Mouse (Mus musculus) mesoderm, embryonic 11.5 days (tissue): ENCODE data around the gene Tln1.
A peak's percentile ranks its signal among the peaks of the same experiment; 100 is the strongest.
"Not testable (repeated sequence)": the region's sequence is repeated elsewhere in the genome, so short reads cannot be mapped to it uniquely, and the experiment has no call there.

Source experiments
- DNase-seq: peaks from one replicate; pipeline ENCODE4 v3.0.0-alpha.2; 2012; ENCODE audit warnings: low read depth, low spot score

Gene Tln1

DNA sequence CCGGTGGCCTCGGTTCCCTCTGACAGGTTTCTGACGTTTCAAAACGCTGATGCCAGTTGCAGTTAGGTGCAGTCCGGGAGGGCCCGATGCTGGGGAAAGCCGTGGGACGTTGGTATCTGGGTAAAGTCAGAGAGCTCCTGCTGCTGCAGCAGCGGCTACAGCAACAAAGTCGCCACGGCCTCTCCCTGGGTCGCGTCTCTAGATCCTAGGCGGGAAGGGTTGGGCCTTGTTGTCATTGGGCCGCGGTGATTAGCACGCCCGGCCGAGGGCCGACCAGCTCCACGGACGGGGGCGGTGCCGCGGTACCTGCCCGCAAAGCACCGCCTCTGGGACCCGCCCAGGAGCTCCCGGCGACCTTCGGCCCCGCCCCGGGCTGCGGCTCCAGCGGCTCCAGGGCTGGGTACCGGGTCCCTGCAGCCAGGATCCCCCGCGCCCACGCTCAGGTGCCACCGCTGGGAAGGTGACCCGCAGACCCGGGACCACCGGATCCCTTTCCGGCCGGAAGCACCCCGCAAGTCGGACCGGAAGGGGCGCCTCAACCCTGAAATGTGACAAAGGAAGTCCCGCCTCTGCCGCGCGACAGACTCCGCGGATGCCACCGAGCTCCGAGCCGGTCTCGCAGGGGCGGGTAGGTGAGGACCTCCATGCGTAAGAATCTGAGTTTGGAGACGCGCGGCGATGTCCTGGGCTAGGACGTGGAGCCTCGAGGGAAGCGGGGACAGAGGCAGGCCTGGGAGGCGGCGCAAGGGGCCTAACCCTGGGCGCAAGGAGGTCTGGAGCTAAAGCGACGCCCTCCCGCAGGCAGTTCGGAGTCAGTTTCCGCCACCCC is 16.1 kb upstream of the Tln1 start, which contains the start of the genes Rgp1 and Gba2:
Gene Rgp1 (plus strand): TSS at position 340 of the 829 bp plus-strand sequence.
Gene Gba2 (minus strand): TSS at position 498 of the 829 bp plus-strand sequence.
- peak; percentile 79 for DNase-seq

DNA sequence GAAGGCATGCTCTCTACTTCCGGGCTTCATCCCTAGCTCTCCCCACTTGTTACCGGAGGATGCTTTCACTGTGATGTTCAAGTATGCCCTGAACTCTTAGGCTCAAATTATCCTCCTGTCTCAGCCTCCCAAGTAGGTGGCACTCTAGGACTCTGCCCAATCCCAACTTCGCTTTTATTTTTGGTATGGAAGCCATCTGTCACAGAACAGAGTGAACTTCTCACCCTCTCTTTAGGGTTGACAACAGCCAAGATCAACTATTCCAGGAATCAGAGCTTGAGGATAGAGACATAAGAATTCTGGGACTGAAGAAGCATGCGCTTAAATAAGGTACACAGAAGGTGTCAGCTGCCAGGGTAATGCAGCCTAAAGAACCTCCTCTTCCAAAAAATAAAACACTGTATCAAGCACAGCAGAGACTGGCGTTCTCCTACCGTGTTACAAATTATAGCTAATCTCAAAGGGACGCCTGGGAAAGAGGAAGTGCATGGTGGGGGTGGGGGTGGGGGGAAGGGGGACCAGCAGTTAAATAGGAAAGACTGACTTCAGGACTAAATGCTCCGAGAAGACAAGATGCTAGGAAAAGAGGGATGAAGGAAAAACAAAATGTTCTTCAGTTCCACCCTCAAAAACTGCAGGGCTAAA is 14.9 kb upstream of the Tln1 start:
- DNase-seq: no peak

DNA sequence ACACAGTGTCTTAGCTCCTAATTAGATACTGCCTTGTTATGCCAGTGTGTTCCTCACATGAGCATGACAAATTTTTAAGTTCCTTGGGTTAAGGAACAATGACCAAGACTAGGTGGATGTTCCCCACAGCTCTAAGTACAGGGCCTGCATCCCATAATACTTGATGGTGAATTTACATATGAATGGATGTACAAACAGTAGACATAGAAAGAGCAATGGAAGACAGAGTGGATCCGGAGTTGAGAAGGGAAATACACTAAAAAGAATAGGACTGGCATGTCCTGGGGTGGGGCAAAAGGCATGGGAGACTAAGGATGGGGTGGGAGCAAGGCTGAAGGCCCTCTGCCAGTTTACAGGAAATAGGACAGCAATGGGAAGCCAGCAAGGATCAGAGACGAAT is 12.9 kb upstream of the Tln1 start:
- DNase-seq: no peak

DNA sequence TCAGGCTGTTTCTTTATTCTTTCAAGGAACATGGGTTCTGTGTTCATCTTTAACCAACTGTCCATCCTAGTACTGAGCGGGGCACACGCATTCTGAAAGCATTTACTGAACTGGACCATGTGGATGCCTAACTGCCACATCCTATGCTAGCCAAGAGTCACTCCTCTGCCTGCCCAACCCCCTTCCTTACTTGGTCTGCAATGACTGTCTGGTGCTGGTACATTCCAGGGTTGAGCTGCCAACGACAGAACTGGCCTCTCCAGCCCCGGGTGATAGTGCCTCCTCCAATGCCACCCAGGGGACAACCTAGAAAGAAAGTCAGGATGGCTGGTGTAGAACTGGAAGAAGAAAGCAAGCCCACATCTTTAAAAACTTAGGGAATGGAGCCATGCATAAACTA is 11.1 kb upstream of the Tln1 start:
- no peak for DNase-seq

DNA sequence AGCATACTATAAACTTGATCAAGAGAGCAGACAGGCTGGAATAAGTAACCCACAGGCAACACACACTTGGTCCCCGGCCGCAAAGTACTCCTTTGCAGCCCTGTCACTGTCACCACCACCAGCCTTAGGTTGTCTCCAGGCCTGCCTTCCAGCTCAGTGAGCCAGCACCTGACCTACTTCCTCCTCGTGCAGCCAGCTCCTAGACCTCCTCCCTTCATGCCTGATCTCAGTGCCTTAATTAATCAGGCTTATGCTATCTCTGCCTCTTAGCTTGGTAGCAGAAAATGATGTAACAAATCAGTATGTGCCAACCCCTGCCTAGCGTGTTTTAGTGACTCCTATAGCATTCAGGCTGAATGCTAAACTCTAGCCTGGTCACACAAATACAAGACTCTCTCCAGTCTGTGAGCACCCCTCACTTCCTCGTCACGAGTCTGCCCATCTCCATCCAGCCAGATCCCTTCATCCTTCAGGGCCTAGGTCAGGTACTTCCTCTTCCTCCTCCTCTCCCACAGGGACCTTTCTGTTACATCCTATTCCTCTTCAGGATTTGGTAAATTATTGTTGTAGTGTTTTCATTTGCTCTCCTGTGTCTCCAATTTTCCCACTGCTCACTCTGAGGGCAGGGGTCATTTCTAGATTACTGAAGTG is 9.0 kb upstream of the Tln1 start:
- no peak for DNase-seq

DNA sequence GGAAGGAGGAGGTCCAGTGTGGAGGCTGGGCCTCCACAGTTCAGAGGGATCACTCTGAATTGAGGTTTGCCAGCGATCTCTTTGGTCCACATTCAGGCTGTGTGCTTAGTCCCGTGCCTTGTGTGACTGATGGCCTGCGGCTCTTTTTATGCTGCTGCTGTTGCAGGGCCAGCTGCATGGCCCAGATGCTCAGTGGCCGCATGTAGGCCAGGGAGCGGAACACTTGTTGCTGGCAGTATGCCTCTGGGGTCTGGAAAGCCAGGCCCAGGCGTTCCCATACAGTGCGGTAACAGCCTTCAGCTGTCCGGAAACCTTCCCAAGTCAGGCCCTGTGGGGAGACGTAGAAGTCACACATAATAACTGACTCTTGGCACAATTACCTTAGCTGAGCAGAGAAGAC is 4.6 kb upstream of the Tln1 start:
- no peak for DNase-seq

DNA sequence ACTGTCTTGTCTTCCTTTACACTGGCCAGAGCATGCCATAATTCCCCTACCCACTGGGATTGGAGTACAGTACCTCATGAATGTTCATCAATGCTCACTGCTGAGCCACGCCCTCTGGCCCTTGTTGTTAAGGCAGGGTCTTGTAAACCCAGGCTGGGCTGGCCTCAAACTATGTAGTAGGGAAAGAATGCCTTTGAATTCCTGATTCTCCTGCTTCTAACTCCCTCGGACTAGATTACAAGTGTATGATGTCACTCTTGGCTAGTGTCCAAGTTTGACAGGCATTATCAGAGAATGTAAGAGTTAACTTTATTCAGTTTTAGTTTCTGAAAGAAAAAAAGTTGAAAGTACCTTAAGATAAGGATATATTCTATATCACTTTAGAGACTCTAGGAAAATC is 1.7 kb upstream of the Tln1 start:
- peak; percentile 20 for DNase-seq

DNA sequence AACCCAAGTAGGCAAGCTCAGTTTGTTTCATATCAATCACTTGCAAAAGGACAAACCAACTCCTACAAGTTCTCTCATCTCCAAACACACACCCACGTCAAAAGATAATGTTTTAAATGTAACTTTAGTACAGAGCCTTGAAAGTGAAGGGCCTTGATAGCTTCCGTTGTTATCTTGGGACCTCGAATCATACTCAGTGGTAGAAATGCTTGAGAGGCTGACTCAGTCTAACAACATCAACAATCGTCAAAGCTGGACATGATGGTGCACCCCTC is 1.0 kb upstream of the Tln1 start:
- DNase-seq: no peak

DNA sequence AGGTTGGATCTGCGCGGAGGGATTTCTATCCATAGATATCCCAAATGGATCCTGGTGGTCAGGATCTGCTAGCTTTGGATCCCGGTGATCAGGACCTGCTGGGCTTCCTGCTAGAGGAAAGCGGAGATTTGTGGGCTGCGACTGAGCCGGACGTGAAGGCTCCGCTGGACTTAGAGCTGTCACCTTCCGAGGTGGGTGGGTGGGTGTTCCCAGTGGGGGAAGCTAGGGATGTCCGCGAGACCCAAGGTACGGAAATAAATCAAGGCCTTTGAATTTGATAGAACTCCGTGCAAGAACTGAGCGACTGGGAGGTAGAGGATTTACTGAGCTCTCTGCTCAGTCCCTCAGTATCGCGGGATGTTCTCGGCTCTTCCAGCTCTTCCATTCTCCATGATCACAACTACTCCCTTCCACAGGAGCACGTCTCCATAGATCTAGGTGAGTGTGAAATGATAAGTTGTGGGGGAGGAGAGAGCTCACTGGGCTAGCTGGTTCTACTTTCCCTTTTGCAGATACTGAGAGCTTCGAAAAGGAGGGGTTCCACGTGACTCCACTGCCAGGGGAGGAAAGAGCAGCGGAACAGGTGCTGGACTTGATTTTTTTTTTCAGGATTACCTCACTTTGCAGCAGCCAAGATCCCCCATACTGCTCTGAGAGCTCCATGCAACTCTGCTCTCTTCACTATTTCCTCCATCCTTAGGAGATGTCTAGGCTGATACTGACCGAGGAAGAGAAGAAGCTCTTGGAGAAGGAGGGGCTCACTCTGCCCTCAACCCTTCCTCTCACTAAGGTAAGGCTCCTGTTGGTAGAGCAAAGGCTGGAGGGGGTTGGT is 494 bp upstream of the Tln1 start:
- no peak for DNase-seq

DNA sequence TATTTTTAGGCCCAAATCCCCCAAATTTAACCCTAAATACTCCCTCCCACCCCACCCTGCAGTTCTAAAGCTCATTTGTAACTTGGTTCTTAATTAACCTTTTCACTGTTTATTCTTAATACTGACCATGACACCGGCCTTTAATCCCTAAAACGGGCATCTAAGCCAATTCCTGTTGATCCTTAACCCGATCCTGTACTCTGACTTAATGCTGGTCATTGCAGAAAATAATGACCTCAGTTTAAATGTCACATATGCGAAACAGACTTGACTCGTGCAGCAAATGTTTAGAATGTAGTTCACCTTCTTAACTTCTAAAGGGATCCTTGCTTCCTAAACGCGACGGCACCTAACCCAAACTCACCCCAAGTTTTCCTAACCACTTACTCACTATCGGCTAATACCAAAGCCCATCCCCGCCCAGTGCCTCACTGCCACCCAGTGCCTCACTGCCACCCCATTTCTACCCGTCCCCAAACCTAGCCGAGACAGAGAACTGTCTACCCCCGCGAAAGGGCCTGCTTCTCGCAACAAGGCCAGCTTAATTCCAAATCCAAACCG is 975 bp downstream of the Tln1 start:
- no peak for DNase-seq

DNA sequence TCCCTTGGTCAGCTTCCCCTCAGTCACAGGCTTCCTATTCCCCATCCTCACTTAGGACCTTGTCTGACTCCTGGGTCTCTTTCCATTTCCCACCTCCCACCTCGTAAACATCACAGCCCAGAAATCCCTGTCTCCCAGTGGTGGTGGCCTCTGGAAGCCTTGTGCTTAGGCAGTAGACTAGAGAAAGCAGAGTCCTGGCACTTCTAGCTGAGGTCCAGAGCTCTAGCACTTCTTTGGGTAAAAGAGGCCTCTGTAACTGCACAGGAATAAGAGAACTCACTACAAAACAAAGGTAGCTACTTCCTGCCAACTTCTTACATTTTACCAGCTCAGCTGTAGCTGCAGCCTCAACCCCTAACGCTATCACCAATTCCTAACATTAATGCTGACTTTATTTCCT is 1.5 kb downstream of the Tln1 start:
- no peak for DNase-seq

DNA sequence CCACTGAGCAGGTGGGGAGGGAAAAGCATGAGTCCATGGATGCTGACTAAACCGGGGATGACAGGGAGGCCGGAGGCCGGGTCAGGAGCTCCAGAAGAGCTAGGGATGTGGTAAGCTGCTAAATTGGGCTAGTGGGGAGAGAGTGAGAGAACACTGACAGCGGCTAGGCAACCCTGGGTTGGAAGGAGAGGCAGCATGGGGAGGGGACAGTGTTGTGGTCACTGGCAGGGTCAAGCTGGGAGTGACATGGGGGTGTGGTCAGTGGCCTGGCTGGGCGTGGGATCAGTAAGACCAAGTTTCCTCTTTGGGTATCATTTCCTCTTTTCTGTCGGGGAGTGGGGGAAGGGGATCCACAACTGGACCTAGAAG is 2.3 kb downstream of the Tln1 start:
- no peak for DNase-seq

DNA sequence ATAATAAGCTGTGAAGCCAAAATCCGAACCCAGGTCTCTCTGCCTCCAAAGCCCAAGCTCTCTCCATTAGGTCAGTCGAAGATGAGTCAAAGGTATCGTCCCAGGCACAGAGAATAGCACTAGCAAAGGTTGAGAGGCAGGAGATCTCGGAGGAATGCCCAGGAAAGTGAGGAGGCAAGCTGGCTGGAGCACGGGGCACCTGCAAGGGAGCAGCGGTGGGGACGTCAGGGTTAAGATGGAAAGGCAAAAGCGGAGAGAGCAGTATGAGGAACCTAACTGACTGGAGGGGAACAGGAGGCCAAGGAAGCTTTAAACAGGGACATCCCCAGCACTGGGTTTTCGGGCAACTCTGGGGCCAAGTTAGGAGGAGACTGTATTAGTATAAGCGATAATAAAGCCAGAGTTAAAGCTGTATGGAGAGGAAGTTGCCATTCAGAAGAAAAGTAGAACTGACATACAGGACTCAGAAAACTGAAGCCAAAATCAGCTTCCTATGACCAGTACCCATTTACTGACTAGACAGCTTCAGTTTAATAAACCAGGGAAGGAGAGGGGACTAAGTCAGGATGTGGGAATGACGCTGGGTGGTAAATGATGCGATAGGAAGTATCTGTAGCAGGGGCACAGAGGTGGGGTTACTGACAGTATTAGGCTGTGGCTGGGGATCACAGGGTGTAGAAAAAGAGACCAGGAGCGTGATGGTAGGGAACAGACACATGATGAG is 2.8 kb downstream of the Tln1 start:
- no peak for DNase-seq

DNA sequence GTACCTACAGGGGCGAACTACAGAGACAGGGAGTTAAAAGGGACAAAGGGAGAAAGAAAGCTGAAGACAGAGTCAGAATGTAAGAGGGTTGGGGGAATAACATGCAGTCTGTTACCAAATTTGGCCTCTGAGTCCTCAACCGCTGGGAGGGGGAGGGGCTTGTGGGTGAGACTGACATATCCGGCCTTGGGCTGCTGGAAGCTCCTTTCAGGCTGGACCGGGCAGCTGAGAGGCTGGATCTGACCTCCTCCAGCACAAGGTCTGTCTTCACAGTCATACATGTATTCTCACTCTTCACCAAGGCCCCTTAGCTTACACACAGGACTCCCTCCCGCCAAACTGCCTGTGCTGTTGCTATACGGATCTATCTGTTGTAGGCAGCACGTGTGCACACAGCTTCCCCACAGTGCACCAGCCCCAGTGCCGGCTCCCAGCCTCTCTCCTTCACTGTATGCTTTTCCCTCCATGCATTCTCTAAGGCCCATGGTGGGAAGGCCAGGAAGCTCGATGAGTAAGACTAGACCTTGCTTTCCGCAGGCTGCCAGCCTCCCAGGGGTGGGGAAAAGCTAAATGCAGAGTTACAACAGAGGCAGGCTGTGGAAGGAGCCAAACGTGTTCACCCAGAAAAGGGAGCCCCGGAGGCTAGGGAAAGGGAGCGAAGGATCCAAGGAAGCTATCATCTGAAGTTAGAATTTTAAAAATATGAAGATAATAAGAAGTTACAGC is 3.7 kb downstream of the Tln1 start:
- DNase-seq: peak; percentile 66

DNA sequence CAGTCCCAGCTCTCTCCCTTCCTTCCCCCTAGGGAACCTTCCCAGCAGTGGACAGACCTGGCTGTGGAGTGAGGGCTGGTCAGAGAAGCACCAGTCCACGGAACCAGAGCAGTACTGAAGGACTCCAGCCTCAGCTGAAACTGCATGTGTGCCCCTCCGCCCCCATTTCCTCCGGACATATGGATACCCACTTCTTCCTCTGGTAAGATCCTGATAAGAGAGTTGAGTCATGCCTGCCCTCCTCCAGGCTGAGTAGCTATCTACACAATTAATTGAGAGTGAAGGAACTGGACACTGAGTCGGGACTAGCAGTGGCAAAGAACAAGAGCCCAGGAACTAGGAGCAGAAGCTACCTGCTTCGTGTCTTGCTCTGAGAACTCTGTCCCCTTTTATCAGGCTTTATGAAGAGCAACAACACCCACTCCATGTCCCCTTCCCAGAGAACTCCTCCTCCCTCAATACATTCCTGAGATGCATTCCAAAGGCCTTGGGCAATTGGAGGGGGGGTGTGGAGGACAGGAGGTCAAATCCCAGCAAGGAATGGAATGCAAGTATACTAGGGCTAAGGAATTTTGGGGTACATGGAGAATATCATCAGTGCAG is 4.4 kb downstream of the Tln1 start:
- DNase-seq: peak; percentile 79

DNA sequence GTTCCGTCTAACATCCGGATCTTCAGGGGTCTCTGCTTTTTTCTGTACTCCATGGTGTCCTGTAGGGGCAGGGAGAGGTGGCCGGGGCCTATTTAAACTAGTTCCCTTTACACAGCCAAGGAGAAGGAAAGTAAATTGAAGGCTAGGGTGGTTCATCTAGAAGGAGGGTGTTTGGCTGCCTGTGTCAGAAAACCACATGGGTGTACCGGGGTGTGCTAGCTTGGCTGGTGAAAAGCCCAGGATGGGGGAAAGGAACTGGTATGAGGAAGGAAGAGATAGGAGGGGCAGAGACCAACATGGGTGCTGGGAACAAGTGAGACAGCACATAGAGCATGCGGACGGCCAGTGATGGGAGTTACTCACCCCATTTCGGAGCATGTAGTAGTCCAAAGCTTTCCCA is 6.6 kb downstream of the Tln1 start:
- no peak for DNase-seq

DNA sequence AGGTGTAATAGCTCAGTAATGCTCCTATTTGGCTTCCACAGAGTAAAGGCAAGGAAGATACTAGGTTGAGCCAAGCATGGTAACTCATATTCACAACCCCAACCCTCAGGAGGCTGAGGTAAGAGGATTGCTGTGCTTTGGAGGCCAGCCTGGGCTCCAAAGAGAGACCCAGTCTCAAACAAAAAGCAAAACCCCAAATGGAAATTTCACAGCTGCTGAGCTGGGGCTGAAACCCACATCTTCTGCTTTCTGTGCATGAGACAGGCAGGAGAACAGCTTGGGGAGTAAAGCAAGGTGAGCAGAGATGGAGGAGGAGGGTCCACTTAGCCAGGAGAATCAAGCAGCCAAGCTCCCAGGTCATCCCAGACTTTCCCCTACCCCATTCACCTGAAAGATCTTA is 8.6 kb downstream of the Tln1 start:
- no peak for DNase-seq

DNA sequence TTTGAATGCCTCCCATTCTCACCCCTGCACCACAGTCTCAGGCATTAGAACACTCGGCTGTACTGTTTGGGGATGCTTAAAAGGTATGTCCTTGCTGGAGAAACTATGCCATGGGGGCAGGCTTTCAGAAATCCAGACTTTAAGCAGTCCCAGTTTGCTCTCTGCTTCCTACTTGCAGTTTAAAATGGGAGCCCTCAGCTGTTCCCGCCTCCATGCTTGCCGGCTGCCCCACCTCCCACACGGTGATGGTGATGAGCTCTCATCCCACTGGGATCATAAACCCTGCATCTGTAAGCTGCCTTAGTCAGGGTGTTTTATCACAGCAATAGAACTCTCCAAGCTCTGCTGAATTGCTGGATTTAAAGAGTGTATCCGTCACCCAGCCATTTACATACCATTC is 10.1 kb downstream of the Tln1 start:
- no peak for DNase-seq

DNA sequence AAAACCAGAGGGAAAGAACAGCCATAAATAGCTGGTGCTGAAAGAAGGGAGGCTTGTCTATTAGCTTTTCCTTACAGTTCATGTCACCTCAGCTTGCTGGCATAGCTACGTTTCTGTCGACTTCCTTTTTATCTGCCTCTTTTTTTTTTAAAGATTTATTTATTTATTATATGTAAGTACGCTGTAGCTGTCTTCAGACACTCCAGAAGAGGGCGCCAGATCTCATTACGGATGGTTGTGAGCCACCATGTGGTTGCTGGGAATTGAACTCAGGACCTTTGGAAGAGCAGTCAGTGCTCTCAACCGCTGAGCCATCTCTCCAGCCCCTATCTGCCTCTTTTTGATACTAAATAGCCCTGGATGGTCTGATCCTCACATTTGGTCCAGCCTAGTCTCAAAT is 10.6 kb downstream of the Tln1 start:
- not testable (repeated sequence) for DNase-seq

DNA sequence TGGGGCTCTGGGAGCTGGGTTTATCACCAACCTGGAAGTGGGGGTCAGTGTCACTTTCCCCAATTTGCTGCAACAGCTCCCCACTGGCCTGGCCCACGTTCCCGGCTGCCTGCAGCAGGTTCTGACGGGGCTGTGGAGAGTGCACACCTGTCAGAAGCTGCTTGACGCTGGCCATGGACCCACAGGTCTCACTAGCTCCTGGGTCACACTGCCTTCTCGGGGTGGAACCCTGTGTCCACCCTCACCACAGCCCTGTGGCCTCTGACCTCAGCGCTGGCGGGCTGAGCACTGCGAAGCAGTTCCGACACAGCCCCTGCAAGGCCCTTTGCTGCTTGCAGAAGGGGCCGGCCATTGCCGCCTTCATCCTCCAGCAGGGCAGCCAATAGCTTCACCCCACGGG is 13.4 kb downstream of the Tln1 start:
- no peak for DNase-seq
